ENCODE assay signal across 14 mouse cellular contexts in the genomic region with DNA sequence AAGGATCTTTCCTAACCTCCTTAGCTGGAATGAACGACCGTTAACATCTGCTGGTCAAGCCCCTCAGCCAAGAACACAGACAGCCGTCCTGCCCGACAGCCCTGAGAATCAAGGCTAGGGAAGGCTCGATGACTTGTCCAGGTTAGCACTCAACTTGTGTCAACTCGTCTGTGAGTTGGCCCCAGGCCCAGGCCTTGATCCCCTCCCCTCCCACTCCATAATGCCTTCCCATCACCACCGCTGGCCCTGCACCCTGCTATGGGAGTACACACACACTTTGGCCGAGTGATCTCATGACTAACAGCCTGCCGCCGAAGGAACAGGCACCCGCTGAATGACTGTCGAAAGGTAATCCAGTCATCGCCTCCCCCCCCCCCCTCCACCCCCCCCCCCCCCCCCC.
"Had no signal": no experiment of that assay in that cellular context is flagged by ENCODE, and none has a peak within 500 bp of the region (broad histone marks: within the 10 kb centered on the region; RNA-seq: fewer than 3 reads in every experiment).

No protein-coding gene starts in this region.

- H3K9ac ChIP-seq: liver, embryonic 15.5 days; lung, embryonic 14.5 days; midbrain, embryonic 12.5 days; neural tube, embryonic 13.5 days had no signal

- ATAC-seq: midbrain, embryonic 16.5 days had no signal

- H3K4me2 ChIP-seq: liver, embryonic 11.5 days; liver, embryonic 15.5 days; lung, embryonic 14.5 days; midbrain, embryonic 12.5 days; neural tube, embryonic 13.5 days had no signal

- H3K4me1 ChIP-seq: limb, embryonic 10.5 days; liver, embryonic 15.5 days had no signal

- H3K27ac ChIP-seq: layer of hippocampus, adult 2 months; liver, embryonic 15.5 days; midbrain, embryonic 12.5 days; neural tube, embryonic 13.5 days had no signal

- DNase-seq: kidney, adult 9 months; kidney, postnatal 10 days; lung, embryonic 14.5 days; retina, postnatal 1 day; right cerebral cortex, postnatal 4 days; spleen, adult 18-20 months; thymus, postnatal 36 days had no signal

- H3K9me3 ChIP-seq: limb, embryonic 10.5 days; liver, embryonic 15.5 days; midbrain, embryonic 12.5 days; neural tube, embryonic 13.5 days had no signal

- H3K4me3 ChIP-seq: layer of hippocampus, adult 2 months; limb, embryonic 10.5 days; liver, embryonic 15.5 days; midbrain, embryonic 12.5 days; neural tube, embryonic 13.5 days had no signal

- H3K36me3 ChIP-seq: liver, embryonic 15.5 days; midbrain, embryonic 12.5 days; neural tube, embryonic 13.5 days had no signal

- H3K27me3 ChIP-seq: liver, embryonic 15.5 days; midbrain, embryonic 12.5 days; neural tube, embryonic 13.5 days had no signal
